Mouse (Mus musculus): ENCODE measurements at regions not wholly inside any gene's neighbourhood (a gene's known extent, or its start where the extent isn't known, plus 50 kb on each side); places are given as distances from the start of the nearest gene placed in this dataset.
A peak's percentile ranks its signal among the peaks of the same experiment; 100 is the strongest.

DNA sequence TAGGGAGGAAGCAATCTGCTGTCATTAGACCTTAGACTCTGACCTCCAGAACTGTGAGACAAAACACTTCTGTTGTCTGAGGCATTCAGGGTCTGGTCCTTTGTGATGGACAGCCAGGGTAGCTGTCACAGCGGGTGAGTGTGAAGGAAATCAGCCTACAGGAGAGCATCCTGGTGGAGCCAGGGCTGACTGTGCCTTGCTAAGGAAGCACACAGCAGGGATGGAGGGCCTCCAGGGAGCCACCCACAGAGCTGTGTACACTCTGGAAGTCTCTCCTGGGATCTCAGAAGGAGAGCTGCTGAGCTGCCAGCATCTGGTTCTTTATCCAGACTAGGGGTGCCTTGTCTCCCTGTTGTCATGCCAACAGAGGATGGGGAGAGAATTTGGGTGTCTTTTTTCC is 74.4 kb upstream of the Dpt start:
- Histone ChIP-seq H3K4me1 (replicated peaks; ENCODE audit: control insufficient read depth in 2 of 2, insufficient read depth in 2 of 2, low read length in 1 of 2) (no peaks in the 10 kb centered on the region), H3K9me3 (ENCODE audit: control insufficient read depth, low read length) (no peaks in the 10 kb centered on the region), H3K36me3 (replicated peaks; ENCODE audit: control insufficient read depth, insufficient read depth, low read depth) (no peaks in the 10 kb centered on the region), H3K27me3 (ENCODE audit: control insufficient read depth, insufficient read depth, low read length) (no peaks in the 10 kb centered on the region), H3K27ac (no peak overlapping the region), H3K4me3 (ENCODE audit: insufficient read depth in 1 of 2, low read depth in 2 of 2, low read length in 2 of 2) (no peak overlapping the region), H3K4me2 (ENCODE audit: low read depth) (no peak overlapping the region), H3K9ac (replicated peaks) (no peak overlapping the region)
- no peak for TF ChIP-seq EP300 (IDR thresholded peaks at IDR 0.05; ENCODE audit: low read depth)
- TF ChIP-seq CTCF (IDR thresholded peaks at IDR 0.05; ENCODE audit: low read depth), result no peak
- DNase-seq (ENCODE audit: low read depth in 3 of 3, low spot score in 3 of 3) (no peak), ATAC-seq (ENCODE audit: insufficient read depth) (no peak)
- WGBS (ENCODE audit: insufficient replicate concordance), result 3% methylated on average over 1 of the region's 1 CpGs

DNA sequence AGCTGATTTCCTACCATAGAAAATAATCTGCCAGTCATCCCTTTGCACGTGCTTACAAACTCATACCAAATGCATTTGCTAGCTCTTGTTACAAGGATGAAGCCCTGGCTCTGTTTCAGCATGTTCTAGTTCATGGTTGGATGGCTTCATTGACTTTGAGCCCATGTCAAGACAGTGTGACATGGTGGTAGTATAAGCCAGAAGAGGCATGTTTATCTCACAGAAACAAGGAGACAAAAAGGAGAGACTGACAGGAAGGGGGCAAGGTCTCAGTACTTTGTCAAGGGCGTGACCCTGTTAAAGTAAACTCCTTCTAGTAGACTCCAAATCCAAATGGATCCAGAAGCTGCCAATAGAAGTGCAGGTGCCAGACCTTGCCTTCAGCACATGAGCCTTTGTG is 81.5 kb upstream of the Dpt start:
- WGBS (ENCODE audit: insufficient replicate concordance), result 57% methylated on average over 2 of the region's 2 CpGs
- Histone ChIP-seq H3K4me3 (ENCODE audit: insufficient read depth in 1 of 2, low read depth in 2 of 2, low read length in 2 of 2) (no peak overlapping the region), H3K4me2 (ENCODE audit: low read depth) (no peak overlapping the region), H3K4me1 (replicated peaks; ENCODE audit: control insufficient read depth in 2 of 2, insufficient read depth in 2 of 2, low read length in 1 of 2) (no peaks in the 10 kb centered on the region), H3K36me3 (replicated peaks; ENCODE audit: control insufficient read depth, insufficient read depth, low read depth) (no peaks in the 10 kb centered on the region), H3K27ac (no peak overlapping the region), H3K9me3 (ENCODE audit: control insufficient read depth, low read length) (no peaks in the 10 kb centered on the region), H3K27me3 (ENCODE audit: control insufficient read depth, insufficient read depth, low read length) (no peaks in the 10 kb centered on the region), H3K9ac (replicated peaks) (no peak overlapping the region)
- TF ChIP-seq EP300 (IDR thresholded peaks at IDR 0.05; ENCODE audit: low read depth) (no peak), CTCF (IDR thresholded peaks at IDR 0.05; ENCODE audit: low read depth) (no peak)
- DNase-seq (ENCODE audit: low read depth in 3 of 3, low spot score in 3 of 3) (no peak), ATAC-seq (ENCODE audit: insufficient read depth) (no peak)

- no peak overlapping the region for H3K4me3 ChIP-seq (ENCODE audit: insufficient read depth in 1 of 2, low read depth in 2 of 2, low read length in 2 of 2)
- peak; percentile 65 for ATAC-seq (ENCODE audit: insufficient read depth)
- no peaks in the 10 kb centered on the region for H3K27me3 ChIP-seq (ENCODE audit: control insufficient read depth, insufficient read depth, low read length)
- no peaks in the 10 kb centered on the region for H3K36me3 ChIP-seq (replicated peaks; ENCODE audit: control insufficient read depth, insufficient read depth, low read depth)
- TF ChIP-seq CTCF (IDR thresholded peaks at IDR 0.05; ENCODE audit: low read depth), result no peak
- TF ChIP-seq EP300 (IDR thresholded peaks at IDR 0.05; ENCODE audit: low read depth), result no peak
- WGBS (ENCODE audit: insufficient replicate concordance), result 37% methylated on average over 4 of the region's 4 CpGs
- H3K4me1 ChIP-seq (replicated peaks; ENCODE audit: control insufficient read depth in 2 of 2, insufficient read depth in 2 of 2, low read length in 1 of 2), result no peaks in the 10 kb centered on the region
- H3K4me2 ChIP-seq (ENCODE audit: low read depth), result no peak overlapping the region
- no peak overlapping the region for H3K27ac ChIP-seq
- no peaks in the 10 kb centered on the region for H3K9me3 ChIP-seq (ENCODE audit: control insufficient read depth, low read length)
- no peak overlapping the region for H3K9ac ChIP-seq (replicated peaks)
- DNase-seq (ENCODE audit: low read depth in 3 of 3, low spot score in 3 of 3), result peak in 2 of 3 experiments; percentile 24
Measured at GRCm38 (mm10) chr1:164713798-164714551, 82.5 kb upstream of the Dpt start.

DNA sequence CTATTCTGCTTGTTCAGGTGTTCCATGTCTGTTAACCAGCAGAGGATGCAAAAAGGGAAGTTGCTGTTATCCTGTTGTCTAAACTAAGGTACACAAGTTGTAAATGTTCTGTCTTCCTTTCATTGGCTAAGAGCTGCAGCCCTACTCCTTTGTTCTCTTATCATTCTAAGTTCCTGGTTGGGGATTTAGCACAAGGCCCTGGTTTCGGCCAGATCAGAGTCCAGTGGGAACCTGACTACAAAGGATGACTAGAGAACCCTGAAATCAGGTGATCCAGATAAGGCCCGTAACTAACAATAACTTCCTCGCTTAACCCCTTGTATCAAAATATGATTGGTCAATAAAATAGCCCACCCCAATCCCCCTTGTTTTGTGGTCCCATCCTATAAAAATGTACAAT is 83.9 kb upstream of the Dpt start:
- WGBS (ENCODE audit: insufficient replicate concordance), result 50% methylated on average over 3 of the region's 3 CpGs

DNA sequence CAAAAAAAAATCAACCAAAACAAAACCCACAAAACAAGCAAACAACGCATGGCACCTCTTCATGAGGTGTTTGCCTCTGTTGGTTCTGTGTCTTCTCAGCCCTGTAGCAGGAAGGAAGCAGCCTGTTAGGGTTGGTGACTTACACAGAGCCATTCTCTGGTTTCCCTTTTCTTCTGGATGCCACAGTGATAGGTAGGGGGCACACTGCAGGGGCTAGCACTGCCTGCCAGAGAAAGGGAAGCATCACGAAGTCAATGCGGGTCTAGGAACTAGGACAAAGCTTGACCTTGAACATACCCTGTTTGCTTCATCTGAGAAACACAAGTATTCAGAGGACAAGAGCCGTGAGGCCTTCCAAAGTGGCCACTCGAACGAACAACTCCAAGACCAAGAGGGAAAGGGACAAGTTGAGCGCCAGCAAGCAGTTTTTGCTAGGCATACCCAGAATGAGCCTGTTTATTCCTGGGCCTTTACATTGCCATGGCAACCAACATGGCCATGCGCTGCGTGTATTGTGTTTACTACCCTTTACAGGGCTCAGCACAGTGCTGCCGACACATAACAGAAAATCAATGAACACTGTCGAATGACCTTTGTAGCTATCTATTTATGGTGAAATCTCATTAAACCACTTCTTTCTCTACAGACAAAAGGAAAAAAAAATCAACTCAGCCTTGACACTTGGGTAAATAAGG is 91.9 kb upstream of the Dpt start:
- Histone ChIP-seq H3K27me3 (ENCODE audit: control insufficient read depth, insufficient read depth, low read length) (no peaks in the 10 kb centered on the region), H3K4me2 (ENCODE audit: low read depth) (no peak overlapping the region), H3K36me3 (replicated peaks; ENCODE audit: control insufficient read depth, insufficient read depth, low read depth) (no peaks in the 10 kb centered on the region), H3K4me1 (replicated peaks; ENCODE audit: control insufficient read depth in 2 of 2, insufficient read depth in 2 of 2, low read length in 1 of 2) (no peaks in the 10 kb centered on the region; a peak in 1 of 4 replicates), H3K9me3 (ENCODE audit: control insufficient read depth, low read length) (no peaks in the 10 kb centered on the region), H3K27ac (no peak overlapping the region), H3K9ac (replicated peaks) (no peak overlapping the region), H3K4me3 (ENCODE audit: insufficient read depth in 1 of 2, low read depth in 2 of 2, low read length in 2 of 2) (no peak overlapping the region)
- ATAC-seq (ENCODE audit: insufficient read depth), result no peak
- TF ChIP-seq CTCF (IDR thresholded peaks at IDR 0.05; ENCODE audit: low read depth), result no peak
- TF ChIP-seq EP300 (IDR thresholded peaks at IDR 0.05; ENCODE audit: low read depth), result no peak
- DNase-seq (ENCODE audit: low read depth in 3 of 3, low spot score in 3 of 3), result no peak
- WGBS (ENCODE audit: insufficient replicate concordance), result 57% methylated on average over 11 of the region's 11 CpGs

More for the DNA sequence above, 83.9 kb upstream of the Dpt start:
- H3K27ac ChIP-seq, result no peak overlapping the region
- H3K9ac ChIP-seq (replicated peaks), result no peak overlapping the region
- H3K4me2 ChIP-seq (ENCODE audit: low read depth), result no peak overlapping the region
- H3K36me3 ChIP-seq (replicated peaks; ENCODE audit: control insufficient read depth, insufficient read depth, low read depth), result no peaks in the 10 kb centered on the region
- no peak for ATAC-seq (ENCODE audit: insufficient read depth)
- H3K4me3 ChIP-seq (ENCODE audit: insufficient read depth in 1 of 2, low read depth in 2 of 2, low read length in 2 of 2), result no peak overlapping the region
- H3K9me3 ChIP-seq (ENCODE audit: control insufficient read depth, low read length), result no peaks in the 10 kb centered on the region
- TF ChIP-seq CTCF (IDR thresholded peaks at IDR 0.05; ENCODE audit: low read depth) (no peak), EP300 (IDR thresholded peaks at IDR 0.05; ENCODE audit: low read depth) (no peak)
- no peaks in the 10 kb centered on the region for H3K4me1 ChIP-seq (replicated peaks; ENCODE audit: control insufficient read depth in 2 of 2, insufficient read depth in 2 of 2, low read length in 1 of 2)
- DNase-seq (ENCODE audit: low read depth in 3 of 3, low spot score in 3 of 3), result no peak
- H3K27me3 ChIP-seq (ENCODE audit: control insufficient read depth, insufficient read depth, low read length), result no peaks in the 10 kb centered on the region
